Mouse (Mus musculus): Measurements from ENCODE around the gene Trim31. TPM values are rescaled to one million over a fixed set of nuclear protein-coding genes. Genes with fewer than 3 reads are reported as not detected.

The Trim31 gene
- polyA plus RNA-seq, 1 experiment from 2014 or later: not detected

GRCm38 (mm10) chr17:36931130-36931529 is 33.2 kb downstream of the Trim31 start:
- H3K36me3 ChIP-seq: no peaks in the 10 kb centered on the region
- no peaks in the 10 kb centered on the region for H3K9me3 ChIP-seq
- WGBS: 80% methylated on average over 4 of the region's 4 CpGs
- H3K27ac ChIP-seq: no peak overlapping the region
- peak; percentile 6 for DNase-seq (ENCODE audit: low spot score)
- H3K4me3 ChIP-seq: no peak overlapping the region
- H3K27me3 ChIP-seq (ENCODE audit: insufficient read depth, poor library complexity, severe bottlenecking): peaks cover 8% of the 10 kb centered on the region; the same call in 1 of the 2 replicates
- no peaks in the 10 kb centered on the region for H3K4me1 ChIP-seq

GRCm38 (mm10) chr17:36931806-36932205 is 33.9 kb downstream of the Trim31 start:
- H3K4me1 ChIP-seq: no peaks in the 10 kb centered on the region
- no peak overlapping the region for H3K4me3 ChIP-seq
- no peaks in the 10 kb centered on the region for H3K9me3 ChIP-seq
- 53% methylated on average over 2 of the region's 2 CpGs for WGBS
- H3K27me3 ChIP-seq (ENCODE audit: insufficient read depth, poor library complexity, severe bottlenecking): peaks cover 8% of the 10 kb centered on the region; the same call in 1 of the 2 replicates
- DNase-seq (ENCODE audit: low spot score): no peak
- no peak overlapping the region for H3K27ac ChIP-seq
- no peaks in the 10 kb centered on the region for H3K36me3 ChIP-seq

- peaks cover 8% of the 10 kb centered on the region for H3K4me1 ChIP-seq
- no peak overlapping the region for H3K4me3 ChIP-seq
- H3K9me3 ChIP-seq: no peaks in the 10 kb centered on the region
- DNase-seq (ENCODE audit: low spot score): no peak
- no peaks in the 10 kb centered on the region for H3K36me3 ChIP-seq
- peaks cover 41% of the 10 kb centered on the region for H3K27me3 ChIP-seq (ENCODE audit: insufficient read depth, poor library complexity, severe bottlenecking)
- H3K27ac ChIP-seq: no peak overlapping the region
- 68% methylated on average over 2 of the region's 2 CpGs for whole genome bisulfite sequencing
These were observed 40.1 kb downstream of the Trim31 start for GRCm38 (mm10) chr17:36938056-36938455.

- peak; percentile 74 for DNase-seq (ENCODE audit: low spot score)
- Histone ChIP-seq H3K4me3 (peak overlapping the region; percentile 59), H3K27me3 (ENCODE audit: insufficient read depth, poor library complexity, severe bottlenecking) (peaks cover 81% of the 10 kb centered on the region)
These were observed 44.5 kb downstream of the Trim31 start for GRCm38 (mm10) chr17:36942391-36942790.

GRCm38 (mm10) chr17:36942791-36943471 is 45.0 kb downstream of the Trim31 start, which contains the start of gene Rnf39:
Gene Rnf39, plus strand, starts transcription at chr17:36942918.
- 0 out of 2 replicates have a peak within 1 kb of the TSS, but pooled peaks have one; percentile 16 for H3K27ac ChIP-seq
- H3K36me3 ChIP-seq: no peaks in the 10 kb centered on the region
- DNase-seq (ENCODE audit: low spot score): no peak
- H3K4me1 ChIP-seq: peaks cover 21% of the 10 kb centered on the region
- peaks cover 85% of the 10 kb centered on the region for H3K27me3 ChIP-seq (ENCODE audit: insufficient read depth, poor library complexity, severe bottlenecking)
- peak within 1 kb of the TSS; percentile 59 for H3K4me3 ChIP-seq
- WGBS: 3% methylated on average over 59 of the region's 59 CpGs
- H3K9me3 ChIP-seq: no peaks in the 10 kb centered on the region

More at GRCm38 (mm10) chr17:36942391-36942790, 44.5 kb downstream of the Trim31 start:
- no peaks in the 10 kb centered on the region for H3K9me3 ChIP-seq
- 56% methylated on average over 10 of the region's 10 CpGs for WGBS
- peaks cover 19% of the 10 kb centered on the region for H3K4me1 ChIP-seq
- H3K27ac ChIP-seq: no peak overlapping the region
- no peaks in the 10 kb centered on the region for H3K36me3 ChIP-seq

- 19% methylated on average over 5 of the region's 5 CpGs for WGBS
- no peak for DNase-seq (ENCODE audit: low spot score)
These were observed 45.8 kb downstream of the Trim31 start for GRCm38 (mm10) chr17:36943691-36944090.

GRCm38 (mm10) chr17:36944121-36944775 is 46.3 kb downstream of the Trim31 start:
- H3K4me1 ChIP-seq: peaks cover 24% of the 10 kb centered on the region
- no peak for DNase-seq (ENCODE audit: low spot score)
- peaks cover 10% of the 10 kb centered on the region for H3K36me3 ChIP-seq
- H3K27me3 ChIP-seq (ENCODE audit: insufficient read depth, poor library complexity, severe bottlenecking): peaks cover 84% of the 10 kb centered on the region
- no peaks in the 10 kb centered on the region for H3K9me3 ChIP-seq
- H3K4me3 ChIP-seq: no peak overlapping the region
- WGBS: 22% methylated on average over 9 of the region's 9 CpGs
- H3K27ac ChIP-seq: no peak overlapping the region

More at GRCm38 (mm10) chr17:36943691-36944090, 45.8 kb downstream of the Trim31 start:
- Histone ChIP-seq H3K4me1 (peaks cover 24% of the 10 kb centered on the region), H3K4me3 (0 out of 2 replicates have a peak overlapping the region, but pooled peaks have one; percentile 59), H3K36me3 (peaks cover 5% of the 10 kb centered on the region), H3K9me3 (no peaks in the 10 kb centered on the region), H3K27ac (no peak overlapping the region), H3K27me3 (ENCODE audit: insufficient read depth, poor library complexity, severe bottlenecking) (peaks cover 89% of the 10 kb centered on the region)

GRCm38 (mm10) chr17:36947051-36947819 is 49.3 kb downstream of the Trim31 start:
- H3K4me3 ChIP-seq: peak overlapping the region; percentile 67
- peak; percentile 79 for DNase-seq (ENCODE audit: low spot score)
- WGBS: 1% methylated on average over 62 of the region's 62 CpGs
- peaks cover 30% of the 10 kb centered on the region for H3K4me1 ChIP-seq
- H3K36me3 ChIP-seq: peaks cover 14% of the 10 kb centered on the region
- no peaks in the 10 kb centered on the region for H3K9me3 ChIP-seq
- peak overlapping the region; percentile 81 for H3K27ac ChIP-seq
- peaks cover 60% of the 10 kb centered on the region for H3K27me3 ChIP-seq (ENCODE audit: insufficient read depth, poor library complexity, severe bottlenecking)

- H3K27me3 ChIP-seq (ENCODE audit: insufficient read depth, poor library complexity, severe bottlenecking): peaks cover 49% of the 10 kb centered on the region
- peak; percentile 30 for DNase-seq (ENCODE audit: low spot score)
- H3K4me1 ChIP-seq: peaks cover 20% of the 10 kb centered on the region
- 95% methylated on average over 1 of the region's 1 CpGs for WGBS
- no peak overlapping the region for H3K27ac ChIP-seq
- peaks cover 14% of the 10 kb centered on the region for H3K36me3 ChIP-seq
- no peak overlapping the region for H3K4me3 ChIP-seq
- H3K9me3 ChIP-seq: no peaks in the 10 kb centered on the region
These were observed 50.4 kb downstream of the Trim31 start for GRCm38 (mm10) chr17:36948286-36948685.

GRCm38 (mm10) chr17:36949265-36949664 is 51.3 kb downstream of the Trim31 start:
- no peak overlapping the region for H3K27ac ChIP-seq
- H3K4me3 ChIP-seq: no peak overlapping the region
- no peaks in the 10 kb centered on the region for H3K9me3 ChIP-seq
- DNase-seq (ENCODE audit: low spot score): peak; percentile 63
- peaks cover 17% of the 10 kb centered on the region for H3K36me3 ChIP-seq
- WGBS: 85% methylated on average over 8 of the region's 8 CpGs
- peaks cover 19% of the 10 kb centered on the region for H3K4me1 ChIP-seq
- peaks cover 39% of the 10 kb centered on the region for H3K27me3 ChIP-seq (ENCODE audit: insufficient read depth, poor library complexity, severe bottlenecking)

GRCm38 (mm10) chr17:36950981-36951947 is 53.3 kb downstream of the Trim31 start, which contains the start of gene Ppp1r11:
Gene Ppp1r11, minus strand, starts transcription at chr17:36951741.
- no peaks in the 10 kb centered on the region for H3K9me3 ChIP-seq
- DNase-seq (ENCODE audit: low spot score): peak; percentile 99
- H3K27ac ChIP-seq: peak within 1 kb of the TSS; percentile 89
- WGBS: 3% methylated on average over 36 of the region's 36 CpGs
- peaks cover 19% of the 10 kb centered on the region for H3K27me3 ChIP-seq (ENCODE audit: insufficient read depth, poor library complexity, severe bottlenecking)
- H3K4me1 ChIP-seq: peaks cover 19% of the 10 kb centered on the region
- H3K4me3 ChIP-seq: peak within 1 kb of the TSS; percentile 82
- peaks cover 24% of the 10 kb centered on the region for H3K36me3 ChIP-seq

GRCm38 (mm10) chr17:36952631-36953030 is 54.7 kb downstream of the Trim31 start:
- Histone ChIP-seq H3K27me3 (ENCODE audit: insufficient read depth, poor library complexity, severe bottlenecking) (0 out of 2 replicates have a peak, but pooled peaks cover 7% of the 10 kb centered on the region), H3K4me1 (peaks cover 13% of the 10 kb centered on the region; the same call in 1 of the 2 replicates), H3K9me3 (no peaks in the 10 kb centered on the region), H3K36me3 (peaks cover 31% of the 10 kb centered on the region), H3K4me3 (no peak overlapping the region), H3K27ac (no peak overlapping the region)
- no peak for DNase-seq (ENCODE audit: low spot score)
- 85% methylated on average over 2 of the region's 2 CpGs for WGBS

Data from heart, embryonic 10.5 days (tissue).